Mouse (Mus musculus): ENCODE measurements around the gene 5031439G07Rik. TPM values are rescaled to one million over a fixed set of nuclear protein-coding genes. Genes with fewer than 3 reads are reported as not detected.
"Not testable (repeated sequence)": the region's sequence is repeated elsewhere in the genome, so short reads cannot be mapped to it uniquely, and the experiment has no call there.

5031439G07Rik gene
- polyA plus RNA-seq, 1 experiment from 2014 or later, result 9.2 TPM

DNA sequence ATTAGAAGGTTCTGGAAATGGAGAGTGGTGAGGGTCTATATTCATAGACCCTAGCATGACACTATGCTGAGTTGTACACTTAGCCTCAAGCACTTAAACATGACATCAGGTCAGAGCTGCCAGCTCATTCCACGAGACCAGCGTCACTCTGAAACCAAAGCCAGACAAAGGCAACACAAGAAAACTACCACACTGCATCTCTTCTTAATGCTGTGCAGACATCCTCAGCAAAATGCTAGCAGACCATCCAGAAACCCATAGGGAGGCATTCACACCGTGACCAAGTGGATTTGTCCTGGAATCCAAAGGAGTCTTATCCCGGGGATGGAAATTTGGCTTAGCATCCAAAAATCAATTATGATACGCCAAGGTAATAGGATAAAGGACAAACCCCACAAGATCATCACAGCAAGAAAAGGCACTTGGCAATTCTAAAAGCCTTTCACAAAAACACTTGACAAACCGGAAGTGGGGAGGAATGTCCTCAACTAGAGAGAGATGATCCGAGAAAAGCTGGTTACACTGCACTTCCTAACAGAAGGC, 84.4 kb downstream of the 5031439G07Rik start:
- WGBS, result 30% methylated on average over 7 of the region's 7 CpGs
- ATAC-seq (ENCODE audit: insufficient number of reproducible peaks, insufficient read depth, low FRiP score, low TSS enrichment, low read depth), result no peak
- no peaks in the 10 kb centered on the region for H3K9me3 ChIP-seq

GRCm38 (mm10) chr15:84898077-84898476, 90.3 kb downstream of the 5031439G07Rik start:
- 50% methylated on average over 7 of the region's 7 CpGs for WGBS
- no peak overlapping the region for H3K27ac ChIP-seq
- no peaks in the 10 kb centered on the region for H3K36me3 ChIP-seq
- no peak overlapping the region for H3K4me3 ChIP-seq
- 0 out of 2 replicates have a peak, but pooled peaks cover 4% of the 10 kb centered on the region for H3K9me3 ChIP-seq
- H3K9ac ChIP-seq, result no peak overlapping the region
- H3K27me3 ChIP-seq, result no peaks in the 10 kb centered on the region
- no peak overlapping the region; the same call in 1 of the 2 replicates for H3K4me2 ChIP-seq
- no peak for ATAC-seq (ENCODE audit: insufficient number of reproducible peaks, insufficient read depth, low FRiP score, low TSS enrichment, low read depth)
- H3K4me1 ChIP-seq, result peaks cover 13% of the 10 kb centered on the region

More for the DNA sequence above, 84.4 kb downstream of the 5031439G07Rik start:
- Histone ChIP-seq H3K27ac (0 out of 2 replicates have a peak overlapping the region, but pooled peaks have one; percentile 28), H3K9ac (no peak overlapping the region), H3K4me1 (peaks cover 10% of the 10 kb centered on the region), H3K36me3 (no peaks in the 10 kb centered on the region), H3K4me3 (no peak overlapping the region), H3K27me3 (no peaks in the 10 kb centered on the region), H3K4me2 (no peak overlapping the region)

GRCm38 (mm10) chr15:84896664-84897063, 91.7 kb downstream of the 5031439G07Rik start:
- Histone ChIP-seq H3K36me3 (no peaks in the 10 kb centered on the region), H3K27me3 (no peaks in the 10 kb centered on the region), H3K4me2 (no peak overlapping the region), H3K9me3 (0 out of 2 replicates have a peak, but pooled peaks cover 4% of the 10 kb centered on the region), H3K4me1 (peaks cover 13% of the 10 kb centered on the region), H3K9ac (no peak overlapping the region), H3K4me3 (no peak overlapping the region), H3K27ac (no peak overlapping the region)
- 64% methylated on average over 1 of the region's 1 CpGs for WGBS
- ATAC-seq (ENCODE audit: insufficient number of reproducible peaks, insufficient read depth, low FRiP score, low TSS enrichment, low read depth), result no peak

DNA sequence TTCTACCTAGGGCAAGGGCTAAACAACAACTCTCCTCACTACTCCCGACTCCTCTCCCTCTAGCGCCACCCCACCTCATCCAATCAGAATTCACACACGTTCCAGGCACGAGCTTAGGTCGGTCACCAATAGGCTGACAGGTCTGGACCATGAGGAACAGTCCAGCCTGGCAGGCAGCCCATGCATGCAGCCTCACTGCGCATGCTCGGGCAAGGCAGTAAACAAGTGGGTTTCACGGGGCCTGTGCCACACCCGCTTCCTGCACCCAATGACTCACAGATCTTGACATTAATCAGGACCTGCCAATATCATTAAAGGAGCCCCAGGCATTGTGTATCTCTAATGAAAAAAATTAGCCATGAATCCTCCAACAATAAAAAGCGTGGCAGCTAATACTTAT, 92.1 kb downstream of the 5031439G07Rik start:
- H3K4me1 ChIP-seq, result peaks cover 13% of the 10 kb centered on the region
- ATAC-seq (ENCODE audit: insufficient number of reproducible peaks, insufficient read depth, low FRiP score, low TSS enrichment, low read depth); H3K9me3 ChIP-seq; H3K36me3 ChIP-seq; H3K4me2 ChIP-seq; H3K27ac ChIP-seq; H3K27me3 ChIP-seq; H3K9ac ChIP-seq; H3K4me3 ChIP-seq: not testable (repeated sequence)
- 71% methylated on average over 10 of the region's 10 CpGs for WGBS

Small RNAs within 50 kb of the gene (microRNA-seq; reads per million reads assigned to microRNA genes)
- 13.9 reads per million, percentile 31 among the genes with 10 or more reads in this experiment for gene Mir1249

Other genes starting within 250 kb of the 5031439G07Rik start
- 0.93 and 1.2 TPM in 2 replicates for gene Phf21b, start 132.5 kb downstream of the 5031439G07Rik start, polyA plus RNA-seq (2015; fragmentation: Nextera tagmentation; extraction: Ambion mirVana)
- gene Gm29666, start 68.5 kb downstream of the 5031439G07Rik start, polyA plus RNA-seq (2015; fragmentation: Nextera tagmentation; extraction: Ambion mirVana), result 1.0 and 1.1 TPM in 2 replicates
- gene Nup50, start 65.1 kb downstream of the 5031439G07Rik start, polyA plus RNA-seq (2015; fragmentation: Nextera tagmentation; extraction: Ambion mirVana), result 39.7 and 40.6 TPM in 2 replicates
- 1.1 and 1.2 TPM in 2 replicates for gene Upk3a, start 28.6 kb upstream of the 5031439G07Rik start, polyA plus RNA-seq (2015; fragmentation: Nextera tagmentation; extraction: Ambion mirVana)
- gene Fam118a, start 40.4 kb upstream of the 5031439G07Rik start, polyA plus RNA-seq (2015; fragmentation: Nextera tagmentation; extraction: Ambion mirVana), result 23.2 and 23.6 TPM in 2 replicates
- 0.10 and 0.27 TPM in 2 replicates for gene Smc1b, start 143.4 kb upstream of the 5031439G07Rik start, polyA plus RNA-seq (2015; fragmentation: Nextera tagmentation; extraction: Ambion mirVana)
- gene Ribc2, start 143.5 kb upstream of the 5031439G07Rik start, polyA plus RNA-seq (2015; fragmentation: Nextera tagmentation; extraction: Ambion mirVana), result 0.77 and 1.3 TPM in 2 replicates
- gene Fbln1, start 217.4 kb upstream of the 5031439G07Rik start, polyA plus RNA-seq (2015; fragmentation: Nextera tagmentation; extraction: Ambion mirVana), result 226 and 238 TPM in 2 replicates

Data from embryonic facial prominence, embryonic 13.5 days (tissue).